Mouse (Mus musculus): ENCODE data around the gene Sry.

Sry gene

GRCm38 (mm10) chrY:2663558-2663957 is at the start of gene Sry:
TSS of gene Sry (minus strand) at chrY:2663658.
- in situ Hi-C loops (cut with MboI; ENCODE audit: low sequenced_read_pairs): no loop called here
